Mouse (Mus musculus): ENCODE data around the gene Ttc39d. TPM values are rescaled to one million over a fixed set of nuclear protein-coding genes. Genes with fewer than 3 reads are reported as not detected.

Ttc39d gene
- 0.13 TPM in 1 of 2 replicates, not detected in the other for polyA plus RNA-seq (2014; fragmentation: Nextera tagmentation; extraction: Ambion mirVana)

DNA sequence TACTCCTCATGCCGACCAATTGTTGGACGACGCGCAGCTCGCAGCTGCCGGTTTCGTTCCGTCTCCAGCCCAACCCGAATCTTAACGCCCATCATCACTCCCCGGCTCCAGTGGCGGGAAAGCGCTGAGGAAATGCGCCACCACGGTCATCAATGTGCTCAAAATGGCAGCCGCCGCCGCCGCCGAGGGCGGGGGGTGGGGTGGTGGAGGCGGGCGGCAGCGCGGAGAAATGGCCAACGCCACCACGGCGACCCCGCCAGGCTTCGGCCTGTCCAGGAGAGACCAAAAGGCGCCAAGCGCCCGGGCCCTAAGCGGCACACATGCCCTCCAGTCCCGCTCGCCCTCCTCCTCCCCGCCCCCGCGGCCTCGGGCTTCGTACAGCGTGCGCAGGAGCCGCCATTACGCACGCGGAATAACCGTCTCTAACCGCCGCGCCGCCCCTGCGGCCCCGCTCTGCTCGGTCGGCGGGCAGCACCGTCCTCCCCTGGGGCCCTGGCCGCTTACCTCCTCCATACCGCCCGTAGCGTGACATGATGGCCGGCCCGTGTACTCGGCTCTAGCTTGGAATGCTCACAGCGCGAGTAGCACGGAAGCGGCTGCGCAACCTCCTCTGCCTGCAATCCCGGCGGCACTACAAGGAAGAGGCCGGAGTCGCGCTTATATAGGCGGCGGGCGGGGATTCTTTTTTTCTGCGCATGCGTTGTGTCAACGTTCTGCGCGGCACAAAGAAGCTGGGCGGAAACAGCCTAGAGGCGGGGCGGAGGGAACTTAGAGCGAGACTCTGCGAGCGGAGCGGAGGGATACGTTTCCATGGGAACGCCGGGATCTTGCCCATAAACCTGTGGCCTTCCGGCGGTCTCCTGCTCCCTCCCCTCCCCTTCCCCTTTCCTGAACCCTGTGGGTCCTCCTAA is at the start of gene Ttc39d, which contains the start of gene Srsf7:
Ttc39d (plus strand) TSS at position 790 of the 911 bp plus-strand sequence.
Srsf7 (minus strand) TSS at position 637 of the 911 bp plus-strand sequence.
- Histone ChIP-seq H3K4me3 (ENCODE audit: low read depth, low read length) (peak within 1 kb of the TSS; percentile 98), H3K9ac (replicated peaks; ENCODE audit: low read depth, low read length) (peak within 1 kb of the TSS; percentile 98), H3K27ac (ENCODE audit: low read length) (peak within 1 kb of the TSS; percentile 99), H3K4me1 (ENCODE audit: control insufficient read depth, insufficient read depth, low read length) (no peaks in the 10 kb centered on the region), H3K27me3 (ENCODE audit: control insufficient read depth, insufficient read depth, low read length) (no peaks in the 10 kb centered on the region), H3K36me3 (ENCODE audit: control insufficient read depth, insufficient read depth, low read length) (peaks cover 27% of the 10 kb centered on the region), H3K4me2 (replicated peaks; ENCODE audit: low read depth, low read length) (peak within 1 kb of the TSS; percentile 66), H3K9me3 (ENCODE audit: control insufficient read depth, low read depth, low read length) (no peaks in the 10 kb centered on the region)
- under 1% methylated on average over 77 of the region's 95 CpGs for WGBS
- peak; percentile 91 for ATAC-seq (ENCODE audit: insufficient number of reproducible peaks, insufficient read depth, low FRiP score, low read depth)

- Histone ChIP-seq H3K9ac (replicated peaks; ENCODE audit: low read depth, low read length) (no peak overlapping the region), H3K9me3 (ENCODE audit: control insufficient read depth, low read depth, low read length) (no peaks in the 10 kb centered on the region), H3K4me3 (ENCODE audit: low read depth, low read length) (no peak overlapping the region), H3K36me3 (ENCODE audit: control insufficient read depth, insufficient read depth, low read length) (no peaks in the 10 kb centered on the region), H3K4me1 (ENCODE audit: control insufficient read depth, insufficient read depth, low read length) (no peaks in the 10 kb centered on the region), H3K27me3 (ENCODE audit: control insufficient read depth, insufficient read depth, low read length) (no peaks in the 10 kb centered on the region), H3K4me2 (replicated peaks; ENCODE audit: low read depth, low read length) (no peak overlapping the region), H3K27ac (ENCODE audit: low read length) (no peak overlapping the region)
- 85% methylated on average over 6 of the region's 6 CpGs for WGBS
- ATAC-seq (ENCODE audit: insufficient number of reproducible peaks, insufficient read depth, low FRiP score, low read depth): no peak
Observed at GRCm38 (mm10) chr17:80157489-80157888, 49.8 kb upstream of the Ttc39d start.

- ATAC-seq (ENCODE audit: insufficient number of reproducible peaks, insufficient read depth, low FRiP score, low read depth): no peak
- Histone ChIP-seq H3K4me2 (replicated peaks; ENCODE audit: low read depth, low read length) (no peak overlapping the region), H3K4me3 (ENCODE audit: low read depth, low read length) (no peak overlapping the region), H3K9ac (replicated peaks; ENCODE audit: low read depth, low read length) (no peak overlapping the region), H3K27ac (ENCODE audit: low read length) (no peak overlapping the region), H3K4me1 (ENCODE audit: control insufficient read depth, insufficient read depth, low read length) (no peaks in the 10 kb centered on the region), H3K9me3 (ENCODE audit: control insufficient read depth, low read depth, low read length) (no peaks in the 10 kb centered on the region), H3K27me3 (ENCODE audit: control insufficient read depth, insufficient read depth, low read length) (no peaks in the 10 kb centered on the region), H3K36me3 (ENCODE audit: control insufficient read depth, insufficient read depth, low read length) (no peaks in the 10 kb centered on the region)
- 51% methylated on average over 5 of the region's 5 CpGs for WGBS
Observed at GRCm38 (mm10) chr17:80160454-80160853, 46.8 kb upstream of the Ttc39d start.

DNA sequence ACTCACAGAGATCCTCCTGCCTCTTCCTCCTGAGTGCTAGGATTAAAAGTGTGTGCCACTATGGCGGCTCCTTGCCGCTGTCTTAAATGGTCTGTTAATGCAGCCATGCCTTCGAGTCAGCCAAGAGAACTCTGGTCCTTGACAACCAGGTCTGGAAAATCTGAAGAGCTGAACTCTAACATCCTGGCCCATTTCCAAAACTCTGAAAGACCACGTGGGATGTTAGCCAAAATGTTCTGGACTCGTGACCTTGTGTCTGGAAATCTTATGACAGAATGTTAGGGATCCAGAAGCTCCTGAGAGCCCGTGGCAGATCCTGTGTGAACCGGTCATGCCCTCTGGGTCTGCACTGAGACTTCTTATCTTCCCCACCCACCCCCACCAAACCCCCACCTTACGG is 43.3 kb upstream of the Ttc39d start:
- H3K9me3 ChIP-seq (ENCODE audit: control insufficient read depth, low read depth, low read length): no peaks in the 10 kb centered on the region
- no peak overlapping the region for H3K4me2 ChIP-seq (replicated peaks; ENCODE audit: low read depth, low read length)
- H3K27ac ChIP-seq (ENCODE audit: low read length): no peak overlapping the region
- H3K9ac ChIP-seq (replicated peaks; ENCODE audit: low read depth, low read length): no peak overlapping the region
- no peaks in the 10 kb centered on the region for H3K27me3 ChIP-seq (ENCODE audit: control insufficient read depth, insufficient read depth, low read length)
- no peak overlapping the region for H3K4me3 ChIP-seq (ENCODE audit: low read depth, low read length)
- H3K4me1 ChIP-seq (ENCODE audit: control insufficient read depth, insufficient read depth, low read length): peaks cover 17% of the 10 kb centered on the region
- 69% methylated on average over 8 of the region's 8 CpGs for WGBS
- no peak for ATAC-seq (ENCODE audit: insufficient number of reproducible peaks, insufficient read depth, low FRiP score, low read depth)
- H3K36me3 ChIP-seq (ENCODE audit: control insufficient read depth, insufficient read depth, low read length): no peaks in the 10 kb centered on the region

DNA sequence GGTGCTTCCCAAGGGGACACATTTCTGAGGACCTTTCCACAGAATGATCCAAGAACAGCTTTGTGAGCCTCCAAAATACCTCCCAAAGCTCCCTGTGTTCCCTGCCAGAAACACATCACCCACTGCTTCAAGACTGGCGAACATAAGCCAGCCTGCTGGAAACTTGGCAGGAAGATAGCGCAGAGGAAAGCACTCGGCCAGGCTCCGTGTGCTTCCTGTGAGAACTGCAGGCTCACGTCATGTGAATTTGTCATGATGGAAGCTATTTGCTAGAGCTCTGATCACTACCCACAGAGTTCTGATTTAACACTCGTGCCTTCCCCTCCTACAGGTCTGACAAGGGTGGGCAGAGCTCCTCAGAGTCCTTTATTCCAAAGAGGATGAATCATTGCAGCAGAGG is 41.5 kb upstream of the Ttc39d start:
- no peak overlapping the region for H3K9ac ChIP-seq (replicated peaks; ENCODE audit: low read depth, low read length)
- H3K27me3 ChIP-seq (ENCODE audit: control insufficient read depth, insufficient read depth, low read length): no peaks in the 10 kb centered on the region
- no peaks in the 10 kb centered on the region for H3K36me3 ChIP-seq (ENCODE audit: control insufficient read depth, insufficient read depth, low read length)
- peaks cover 17% of the 10 kb centered on the region for H3K4me1 ChIP-seq (ENCODE audit: control insufficient read depth, insufficient read depth, low read length)
- no peak overlapping the region for H3K27ac ChIP-seq (ENCODE audit: low read length)
- no peak for ATAC-seq (ENCODE audit: insufficient number of reproducible peaks, insufficient read depth, low FRiP score, low read depth)
- WGBS: 50% methylated on average over 6 of the region's 6 CpGs
- no peak overlapping the region for H3K4me2 ChIP-seq (replicated peaks; ENCODE audit: low read depth, low read length)
- no peak overlapping the region for H3K4me3 ChIP-seq (ENCODE audit: low read depth, low read length)
- H3K9me3 ChIP-seq (ENCODE audit: control insufficient read depth, low read depth, low read length): no peaks in the 10 kb centered on the region

DNA sequence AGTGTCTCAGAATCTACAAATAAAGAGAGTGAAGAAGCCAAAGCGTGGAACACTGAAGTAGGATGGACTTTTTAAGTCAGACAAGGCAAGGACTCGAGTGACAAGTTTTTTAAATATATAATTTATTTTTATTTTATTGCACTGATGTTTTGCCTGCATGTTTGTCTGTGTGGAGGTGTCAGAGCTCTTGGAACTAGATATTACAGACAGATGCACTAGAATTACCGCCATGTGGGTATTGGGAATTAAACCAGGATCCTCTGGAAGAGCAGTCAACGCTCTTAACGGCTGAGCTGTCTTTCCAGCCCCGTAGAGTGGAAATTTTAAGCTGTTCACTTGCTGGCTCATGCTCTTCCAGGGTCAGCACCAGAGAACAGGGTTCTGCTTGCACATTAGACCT is 40.9 kb upstream of the Ttc39d start:
- 88% methylated on average over 6 of the region's 6 CpGs for WGBS
- Histone ChIP-seq H3K4me3 (ENCODE audit: low read depth, low read length) (no peak overlapping the region), H3K4me1 (ENCODE audit: control insufficient read depth, insufficient read depth, low read length) (peaks cover 17% of the 10 kb centered on the region), H3K9ac (replicated peaks; ENCODE audit: low read depth, low read length) (no peak overlapping the region), H3K4me2 (replicated peaks; ENCODE audit: low read depth, low read length) (no peak overlapping the region), H3K27ac (ENCODE audit: low read length) (no peak overlapping the region), H3K9me3 (ENCODE audit: control insufficient read depth, low read depth, low read length) (no peaks in the 10 kb centered on the region), H3K36me3 (ENCODE audit: control insufficient read depth, insufficient read depth, low read length) (no peaks in the 10 kb centered on the region), H3K27me3 (ENCODE audit: control insufficient read depth, insufficient read depth, low read length) (no peaks in the 10 kb centered on the region)
- no peak for ATAC-seq (ENCODE audit: insufficient number of reproducible peaks, insufficient read depth, low FRiP score, low read depth)

GRCm38 (mm10) chr17:80167436-80167835 is 39.8 kb upstream of the Ttc39d start:
- Histone ChIP-seq H3K4me2 (replicated peaks; ENCODE audit: low read depth, low read length) (no peak overlapping the region), H3K9me3 (ENCODE audit: control insufficient read depth, low read depth, low read length) (no peaks in the 10 kb centered on the region), H3K36me3 (ENCODE audit: control insufficient read depth, insufficient read depth, low read length) (no peaks in the 10 kb centered on the region), H3K9ac (replicated peaks; ENCODE audit: low read depth, low read length) (no peak overlapping the region), H3K27me3 (ENCODE audit: control insufficient read depth, insufficient read depth, low read length) (no peaks in the 10 kb centered on the region), H3K4me3 (ENCODE audit: low read depth, low read length) (no peak overlapping the region), H3K27ac (ENCODE audit: low read length) (no peak overlapping the region), H3K4me1 (ENCODE audit: control insufficient read depth, insufficient read depth, low read length) (peaks cover 17% of the 10 kb centered on the region)
- WGBS: 67% methylated on average over 4 of the region's 4 CpGs
- no peak for ATAC-seq (ENCODE audit: insufficient number of reproducible peaks, insufficient read depth, low FRiP score, low read depth)

- Histone ChIP-seq H3K4me1 (ENCODE audit: control insufficient read depth, insufficient read depth, low read length) (peaks cover 17% of the 10 kb centered on the region), H3K9me3 (ENCODE audit: control insufficient read depth, low read depth, low read length) (no peaks in the 10 kb centered on the region), H3K9ac (replicated peaks; ENCODE audit: low read depth, low read length) (no peak overlapping the region), H3K36me3 (ENCODE audit: control insufficient read depth, insufficient read depth, low read length) (no peaks in the 10 kb centered on the region), H3K27me3 (ENCODE audit: control insufficient read depth, insufficient read depth, low read length) (no peaks in the 10 kb centered on the region), H3K4me3 (ENCODE audit: low read depth, low read length) (no peak overlapping the region), H3K4me2 (replicated peaks; ENCODE audit: low read depth, low read length) (peak overlapping the region; percentile 42; the same call in 1 of the 2 replicates), H3K27ac (ENCODE audit: low read length) (no peak overlapping the region)
- ATAC-seq (ENCODE audit: insufficient number of reproducible peaks, insufficient read depth, low FRiP score, low read depth): no peak
- 43% methylated on average over 7 of the region's 7 CpGs for WGBS
Observed at GRCm38 (mm10) chr17:80167851-80168251, 39.4 kb upstream of the Ttc39d start.

Data from stomach, embryonic 14.5 days (tissue).